Mouse (Mus musculus) activated CD4-positive, CD25-positive, alpha-beta regulatory T cell, adult 4 months (primary cell): ENCODE results near the gene Psmb3. TPM values are rescaled to one million over a fixed set of nuclear protein-coding genes. Genes with fewer than 3 reads are reported as not detected.

ENCODE experiments used
- ATAC-seq: one replicate; pipeline ENCODE4 v1.8.0; 2017
- polyA plus RNA-seq, 2 experiments: library from polyadenylated mRNA; unstranded; fragments of 100-300 nt; shearing (Covaris generic); gene quantifications; one replicate each; pipeline ENCODE4 v1.2.1; 2017

The Psmb3 gene
- polyA plus RNA-seq, 2 experiments from 2014 or later: 422 to 486 TPM

DNA sequence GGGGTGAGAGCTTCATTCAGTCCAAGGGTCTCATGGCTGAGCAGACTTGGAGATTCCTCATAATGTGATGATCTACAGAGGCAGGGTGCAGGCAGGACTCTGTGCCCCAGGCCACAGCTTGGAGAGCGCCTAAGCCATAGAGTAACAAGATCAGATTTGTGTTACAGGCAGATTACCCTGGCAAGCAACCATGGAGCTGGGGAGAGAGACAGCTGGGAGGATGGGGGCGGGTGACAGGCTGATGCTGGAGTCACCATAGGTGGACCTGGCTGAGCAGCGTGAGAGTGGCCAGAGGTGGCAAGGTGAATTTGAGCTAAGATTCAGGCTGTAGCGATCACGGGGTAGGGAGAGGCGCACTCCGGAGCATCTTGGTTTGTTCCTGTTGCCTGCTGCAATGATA lies 35.0 kb upstream of the Psmb3 start:
- no peak for ATAC-seq

GRCm38 (mm10) chr11:97669268-97669667 lies 33.9 kb upstream of the Psmb3 start:
- ATAC-seq: no peak

DNA sequence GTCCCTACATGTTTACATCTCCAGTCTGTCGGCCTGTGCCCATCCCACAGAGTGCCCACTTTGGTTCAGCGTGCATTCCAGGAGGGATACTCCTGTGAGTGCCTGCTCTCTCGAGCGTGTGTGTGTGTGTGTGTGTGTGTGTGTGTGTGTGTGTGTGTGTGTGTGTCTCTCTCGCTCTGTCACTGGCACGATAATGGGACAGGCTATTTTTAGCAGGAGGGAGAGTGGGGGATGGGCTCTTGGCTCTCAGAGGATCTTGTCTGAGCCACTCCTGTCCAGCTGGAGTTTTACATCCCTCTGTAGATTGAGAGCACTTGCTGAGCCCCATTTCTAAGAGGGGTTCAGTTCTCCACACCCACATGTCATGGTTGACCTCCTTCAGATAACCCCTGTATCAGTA lies 33.4 kb upstream of the Psmb3 start:
- no peak for ATAC-seq

GRCm38 (mm10) chr11:97670234-97671176 lies 32.7 kb upstream of the Psmb3 start:
- ATAC-seq: no peak

DNA sequence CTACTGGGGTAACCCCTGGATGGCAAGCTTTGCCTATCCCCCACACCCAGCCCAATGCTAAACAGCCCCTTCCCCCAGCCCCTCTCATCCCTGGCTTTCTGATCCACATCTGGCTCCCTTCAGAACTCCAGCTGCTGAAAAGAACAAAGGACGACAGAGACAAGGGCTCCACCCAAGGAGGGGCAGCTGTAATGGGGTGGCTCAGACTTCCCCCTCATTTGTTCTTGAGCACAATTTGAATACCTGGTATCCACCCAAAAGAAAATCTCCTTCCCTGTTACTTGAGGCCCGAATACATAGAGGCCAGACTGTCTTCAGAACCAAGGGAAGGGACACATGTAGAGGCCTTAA lies 32.0 kb upstream of the Psmb3 start:
- ATAC-seq: no peak

- no peak for ATAC-seq
Observed at GRCm38 (mm10) chr11:97673148-97673547, 30.1 kb upstream of the Psmb3 start.

GRCm38 (mm10) chr11:97676050-97676754 lies 27.0 kb upstream of the Psmb3 start:
- ATAC-seq: no peak

GRCm38 (mm10) chr11:97677381-97677780 lies 25.8 kb upstream of the Psmb3 start:
- no peak for ATAC-seq

DNA sequence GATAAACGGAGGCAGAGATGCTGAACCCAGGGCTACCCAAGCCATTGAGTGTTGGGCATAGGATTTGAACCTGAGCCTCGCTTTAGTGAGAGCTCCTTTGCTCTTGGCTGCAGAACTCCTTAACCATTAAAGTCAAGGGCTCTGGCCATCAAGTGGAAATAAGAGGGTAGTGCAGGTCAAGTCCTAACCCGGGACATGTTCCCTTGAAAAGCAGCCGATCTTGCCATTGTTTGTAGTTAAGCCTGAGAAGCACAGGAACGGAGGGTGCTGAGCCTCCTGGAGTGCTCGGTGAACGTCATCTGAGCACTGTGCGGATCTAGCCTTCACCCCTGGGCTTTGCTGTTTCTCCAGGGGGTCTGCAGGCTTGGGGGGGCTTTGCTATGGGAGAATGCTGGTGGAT lies 25.4 kb upstream of the Psmb3 start:
- ATAC-seq: no peak

GRCm38 (mm10) chr11:97678301-97678700 lies 24.9 kb upstream of the Psmb3 start:
- no peak for ATAC-seq

- ATAC-seq: no peak
Observed at GRCm38 (mm10) chr11:97680430-97680829, 22.8 kb upstream of the Psmb3 start.

DNA sequence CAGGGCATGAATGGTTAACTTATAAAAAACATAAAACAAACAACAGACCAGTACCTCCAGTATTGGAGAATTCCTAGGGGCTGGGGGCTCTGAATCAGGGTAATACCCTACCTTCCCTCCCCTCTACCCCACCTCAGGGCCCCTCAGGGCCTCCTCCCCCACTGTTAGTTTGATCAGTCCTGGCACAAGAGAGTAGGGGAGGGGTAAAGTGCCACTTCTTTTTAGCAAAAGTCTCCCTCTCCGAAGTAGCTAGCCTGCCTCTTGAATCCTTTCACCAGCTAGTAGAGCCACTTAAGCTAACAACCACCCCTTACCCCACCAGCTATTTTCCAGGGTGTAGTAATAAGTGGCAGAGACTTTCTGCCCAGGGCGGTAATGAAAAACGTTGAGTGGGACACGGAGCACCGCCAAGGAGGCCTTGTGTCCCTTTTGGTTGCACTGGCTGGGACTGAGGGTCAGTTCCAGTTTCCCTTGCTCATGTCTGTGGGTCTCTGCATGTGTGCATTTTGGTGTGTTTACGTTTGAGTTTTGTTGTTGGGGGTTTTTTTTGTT lies 20.6 kb upstream of the Psmb3 start:
- no peak for ATAC-seq

DNA sequence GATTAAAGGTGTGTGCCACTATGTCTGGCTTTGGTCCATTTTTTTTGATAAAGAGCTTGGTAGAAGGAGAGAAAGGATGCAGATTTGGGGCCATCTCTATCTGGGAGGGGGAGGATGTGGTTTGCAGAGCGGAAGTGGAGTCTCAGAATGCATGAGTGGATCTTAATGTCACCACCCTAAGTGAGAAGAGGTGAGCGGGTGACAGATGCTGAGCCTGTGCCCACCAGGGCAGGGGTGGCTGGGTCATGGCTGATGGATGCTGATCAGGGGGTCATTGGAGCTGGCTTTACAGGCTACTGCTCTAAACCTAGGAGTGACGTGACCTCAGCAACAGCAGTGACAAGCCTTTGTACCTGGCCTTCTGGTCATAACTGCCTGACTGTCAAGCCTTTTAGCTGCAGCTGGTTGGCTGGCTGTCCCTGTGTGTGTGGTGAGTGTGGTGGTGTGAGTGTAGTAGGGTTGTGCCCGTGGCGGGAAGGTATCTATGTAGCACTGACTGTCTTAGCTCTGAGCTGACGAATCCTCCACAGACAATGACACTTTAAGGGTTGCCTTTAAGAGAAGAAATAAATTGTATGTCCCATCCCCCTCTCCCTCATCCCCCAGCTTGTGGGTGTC lies 19.0 kb upstream of the Psmb3 start:
- ATAC-seq: peak; percentile 87

- ATAC-seq: no peak
Observed at GRCm38 (mm10) chr11:97684766-97685165, 18.4 kb upstream of the Psmb3 start.

DNA sequence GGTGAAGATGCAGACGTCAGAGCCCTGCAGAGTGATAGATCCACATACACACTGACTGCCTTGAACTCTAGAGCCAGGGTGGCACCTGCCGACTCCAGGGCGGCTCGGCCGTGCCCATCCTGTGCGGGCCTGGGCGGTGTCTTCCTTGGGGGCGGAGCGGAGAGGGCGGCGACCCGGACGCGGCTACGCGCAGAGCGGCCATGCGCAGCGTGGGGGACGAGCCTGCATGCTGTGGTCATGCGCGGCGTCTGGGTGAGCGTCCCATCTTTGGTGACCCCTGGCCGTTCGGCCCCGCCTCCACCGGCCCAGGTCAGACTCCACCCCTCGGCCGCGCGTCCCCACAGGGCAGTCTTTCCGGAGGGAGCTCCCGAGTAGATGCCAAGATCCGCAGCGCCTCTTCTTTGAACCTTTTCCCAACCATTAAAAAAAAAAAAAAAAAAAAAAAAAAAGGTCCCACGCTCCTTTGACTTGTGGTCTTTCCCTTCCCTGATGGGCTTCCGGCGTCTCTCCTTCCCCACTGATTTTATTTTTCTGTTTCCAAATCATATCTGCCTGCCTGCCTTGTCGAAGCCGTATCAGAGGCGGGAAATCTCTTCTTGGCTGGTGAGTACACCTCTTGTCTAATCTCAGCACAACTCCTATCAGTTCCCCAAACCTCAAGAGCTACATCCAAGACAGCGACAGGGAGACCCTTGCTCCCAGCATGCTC lies 17.4 kb upstream of the Psmb3 start, which contains the start of gene Cisd3:
Gene Cisd3 (plus strand): TSS at position 214 of the 709 bp plus-strand sequence.
- ATAC-seq: peak; percentile 60

GRCm38 (mm10) chr11:97686322-97686908 lies 16.8 kb upstream of the Psmb3 start:
- ATAC-seq: no peak

DNA sequence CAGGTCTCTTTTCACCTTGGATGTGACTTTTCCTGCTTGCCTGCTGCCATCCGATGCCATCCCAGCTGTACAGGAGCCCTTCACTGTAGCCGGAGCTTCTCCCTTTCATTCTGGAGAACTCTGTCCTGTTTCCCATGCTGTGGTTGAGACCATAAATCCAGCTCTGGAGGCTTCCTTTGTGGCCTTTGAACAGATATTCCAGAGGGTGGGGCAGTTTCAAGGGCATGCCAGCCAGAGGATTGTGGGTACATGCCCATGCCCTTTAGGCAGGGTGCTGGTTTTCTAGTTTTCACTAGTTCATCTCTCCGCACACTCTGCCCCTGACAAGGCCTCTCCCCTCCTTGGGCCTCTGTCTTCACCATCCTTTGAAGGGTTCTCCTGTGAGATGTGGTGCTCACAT lies 16.1 kb upstream of the Psmb3 start:
- no peak for ATAC-seq

DNA sequence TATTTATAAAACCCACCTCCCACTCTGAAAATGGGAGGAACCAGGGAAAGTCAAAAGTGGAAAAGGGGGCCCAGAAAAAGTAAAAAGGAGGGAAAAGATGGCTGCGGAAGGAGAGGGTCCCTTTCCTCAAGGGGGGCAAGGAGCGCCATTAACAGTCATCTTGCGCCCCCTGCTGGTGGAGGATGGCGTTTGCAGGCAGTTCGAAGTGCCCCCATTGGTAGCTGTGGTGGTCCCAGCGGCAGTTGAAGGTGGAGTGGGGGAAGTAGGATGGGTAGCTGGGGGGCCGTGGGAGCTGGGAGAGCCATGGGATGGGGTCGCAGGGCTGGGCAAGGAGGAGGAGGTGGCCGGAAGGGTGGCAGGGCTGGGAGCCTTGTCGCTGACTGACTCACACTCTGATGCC lies 13.3 kb upstream of the Psmb3 start:
- ATAC-seq: no peak

GRCm38 (mm10) chr11:97694435-97694834 lies 8.8 kb upstream of the Psmb3 start:
- ATAC-seq: no peak

DNA sequence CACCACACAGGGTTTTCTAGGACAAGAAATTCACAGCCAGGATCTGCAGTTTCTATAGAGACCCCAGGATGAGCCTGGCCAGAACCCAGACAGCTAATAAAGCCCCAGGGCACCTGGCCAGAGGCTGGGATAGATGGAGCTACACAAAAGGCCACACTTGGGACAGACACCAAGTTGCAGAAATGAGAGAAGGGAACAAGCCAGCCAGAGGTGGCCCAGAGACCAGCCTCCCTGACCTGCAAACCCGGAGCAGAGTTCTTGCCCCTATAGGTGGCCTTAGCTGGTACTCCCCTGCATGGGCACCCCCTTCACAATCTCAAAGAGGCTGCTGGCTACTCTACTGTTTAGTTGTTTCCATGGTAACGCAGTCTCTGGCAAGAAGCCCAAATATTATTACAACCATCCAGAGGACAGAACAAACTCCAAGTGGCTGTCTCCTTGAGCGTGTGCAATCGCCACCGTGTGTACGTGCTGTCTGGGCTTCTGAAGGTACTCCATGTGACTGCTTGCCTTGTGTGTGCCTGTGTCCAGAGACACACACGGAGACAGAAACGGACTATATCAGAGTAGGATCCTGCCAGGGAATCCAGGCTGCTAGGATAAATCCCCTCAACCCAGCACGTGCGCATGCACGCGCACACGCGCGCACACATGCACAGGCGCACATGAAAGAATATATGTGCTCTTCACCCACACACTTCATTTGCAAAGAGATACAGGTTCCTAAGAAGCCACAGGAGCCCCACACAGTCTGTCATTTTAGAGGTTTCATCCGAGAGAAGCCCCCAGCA lies 8.1 kb upstream of the Psmb3 start:
- ATAC-seq: no peak

DNA sequence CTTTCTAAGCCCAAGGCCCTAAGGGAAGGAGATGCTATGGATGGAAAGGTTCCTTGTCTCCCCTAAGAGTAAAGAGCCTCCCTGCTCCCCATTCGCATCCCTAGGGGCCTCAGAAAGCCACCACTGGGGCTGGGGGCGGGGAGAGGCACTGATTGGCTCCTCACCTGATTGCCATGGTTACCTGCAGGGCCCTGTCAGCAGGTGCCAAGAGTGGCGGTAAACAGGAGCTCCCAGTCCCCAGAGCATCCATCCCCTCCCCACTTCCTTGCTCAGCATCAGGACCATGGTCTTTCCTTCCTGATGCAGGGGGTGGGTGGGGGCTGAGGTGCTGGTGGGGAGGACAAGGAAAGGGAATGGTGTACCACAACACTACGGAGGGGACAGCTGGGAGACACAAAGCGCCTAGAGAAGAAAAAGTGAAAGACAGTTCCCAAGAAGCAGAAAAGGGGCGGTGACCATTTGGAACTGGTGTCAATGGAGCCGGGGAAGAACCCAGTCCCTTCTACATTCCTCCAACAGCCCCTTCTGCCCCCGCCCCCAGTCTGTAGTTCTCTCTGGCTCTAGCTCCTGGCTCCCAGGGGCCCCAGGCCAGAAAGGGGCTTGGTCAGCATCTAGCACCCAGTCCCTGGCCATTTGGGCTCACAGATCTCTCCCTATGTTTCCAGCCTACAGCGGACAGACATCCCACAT lies 7.3 kb upstream of the Psmb3 start:
- ATAC-seq: no peak
